Mouse (Mus musculus) neutrophil, adult 5-6 weeks (primary cell): ENCODE results near the gene Aoah. TPM values are rescaled to one million over a fixed set of nuclear protein-coding genes. Genes with fewer than 3 reads are reported as not detected.

Source experiments
- ATAC-seq: fragments of 151-379, 151-347 bp; 2 replicates; pipeline ENCODE4 v1.8.0; 2017; ENCODE audit warnings: mild to moderate bottlenecking, moderate TSS enrichment; ENCODE audit not compliant: insufficient number of reproducible peaks, poor library complexity, low FRiP score, severe bottlenecking; ENCODE audit errors: extremely low read depth
- total RNA-seq: library from RNA; stranded (forward); fragments of 200-1000 nt; gene quantifications from 2 replicates; pipeline ENCODE4 v1.2.3, GENCODE M21; 2017

The Aoah gene
- 4.2 and 4.5 TPM in 2 replicates for total RNA-seq

DNA sequence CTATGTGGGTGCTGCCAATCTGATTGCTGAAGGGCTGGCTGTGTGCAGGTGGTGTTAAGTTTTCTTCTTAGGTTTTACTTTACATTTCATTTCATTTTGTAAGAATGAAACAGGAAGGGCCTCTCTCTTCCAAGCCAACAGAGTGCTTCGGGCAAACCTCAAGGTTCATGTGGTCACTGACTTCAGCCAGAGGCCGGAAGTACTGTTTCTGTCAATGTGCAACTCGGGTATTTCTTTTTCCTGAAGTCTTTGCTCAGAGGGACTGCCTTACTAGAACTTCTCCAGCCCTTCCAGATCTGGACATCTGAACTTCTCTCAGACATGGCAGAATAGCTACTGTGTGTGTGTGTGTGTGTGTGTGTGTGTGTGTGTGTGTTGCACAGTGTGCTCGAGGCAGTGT, at the start of gene Aoah:
Gene Aoah, plus strand, starts transcription at position 213 of the 400 bp plus-strand sequence.
- ATAC-seq: no peak

DNA sequence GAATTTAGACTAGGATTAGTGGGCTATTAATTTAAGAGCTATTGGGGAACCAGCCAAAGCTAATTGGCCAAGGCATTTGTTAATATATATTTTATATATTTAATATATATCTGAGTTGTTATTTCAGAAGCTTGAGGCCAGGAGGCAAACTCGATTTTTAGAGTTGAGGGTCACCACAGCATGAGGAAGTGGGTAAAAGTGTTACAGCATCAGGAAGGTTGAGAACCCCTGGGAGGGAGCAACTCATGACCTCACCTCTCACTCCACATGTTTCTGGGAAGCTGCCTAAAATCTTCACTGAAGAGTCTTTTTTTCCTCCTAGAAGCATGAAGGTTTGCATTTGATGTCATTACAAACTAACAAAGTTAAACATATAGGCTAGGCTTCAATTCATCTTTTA, 39.1 kb upstream of the Aoah start:
- ATAC-seq: no peak

DNA sequence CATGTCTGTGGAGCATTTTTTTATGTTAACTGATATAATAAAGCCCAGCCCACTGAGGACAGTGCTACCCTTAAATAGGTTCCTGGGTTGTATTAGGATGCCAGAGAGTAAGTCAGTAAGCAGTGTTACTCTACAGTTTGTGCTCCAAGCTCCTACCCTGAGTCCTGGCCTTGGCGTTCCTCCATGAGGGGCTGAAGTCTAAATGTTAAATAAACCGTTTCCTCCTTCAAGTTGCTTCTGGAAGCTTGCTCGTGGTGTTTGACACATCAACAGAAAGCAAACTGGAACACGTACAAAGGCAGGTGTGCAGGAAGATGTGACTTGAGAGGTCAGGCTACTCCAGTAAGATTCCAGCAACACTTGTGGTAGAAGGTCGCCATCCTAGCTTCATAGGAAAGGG, 10.3 kb upstream of the Aoah start:
- ATAC-seq: no peak

DNA sequence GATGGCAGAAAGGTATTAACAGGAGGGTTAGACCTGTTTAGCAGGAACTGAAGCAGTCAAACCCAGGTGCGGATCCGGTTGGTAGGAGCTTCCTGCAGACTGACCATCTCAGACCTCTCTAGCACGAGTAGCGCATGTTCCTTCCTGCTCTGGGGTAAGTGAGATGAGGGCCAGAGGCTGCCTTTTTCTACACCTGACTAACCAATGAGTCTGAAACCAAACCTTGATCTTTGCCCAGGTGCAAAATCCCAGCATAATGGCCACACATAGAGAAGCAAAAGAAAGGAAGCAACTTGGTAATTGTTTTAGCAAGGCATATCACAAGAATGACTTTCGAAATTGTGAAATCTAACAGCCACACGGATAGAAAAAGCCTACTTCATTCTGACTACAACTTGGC, 9.9 kb upstream of the Aoah start:
- no peak for ATAC-seq

DNA sequence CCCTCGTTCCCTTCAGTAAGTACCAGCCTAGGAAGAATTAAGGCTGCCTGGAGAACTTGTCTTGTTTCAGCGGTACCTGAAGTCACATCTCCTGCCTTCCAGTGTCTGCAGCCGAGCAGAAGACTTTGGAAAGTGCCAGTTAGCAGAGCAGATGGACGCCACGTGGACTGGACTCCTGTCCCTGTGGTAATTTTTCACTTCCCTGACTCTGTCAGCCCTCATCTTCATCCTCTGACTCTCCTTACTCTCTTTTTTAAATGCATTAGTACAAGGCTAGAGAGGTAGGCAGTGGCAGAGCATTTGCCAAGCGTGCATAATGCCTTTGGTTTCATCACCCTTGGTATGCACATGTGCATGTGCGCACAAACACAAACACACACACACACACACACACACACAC, 8.0 kb upstream of the Aoah start:
- ATAC-seq: no peak

DNA sequence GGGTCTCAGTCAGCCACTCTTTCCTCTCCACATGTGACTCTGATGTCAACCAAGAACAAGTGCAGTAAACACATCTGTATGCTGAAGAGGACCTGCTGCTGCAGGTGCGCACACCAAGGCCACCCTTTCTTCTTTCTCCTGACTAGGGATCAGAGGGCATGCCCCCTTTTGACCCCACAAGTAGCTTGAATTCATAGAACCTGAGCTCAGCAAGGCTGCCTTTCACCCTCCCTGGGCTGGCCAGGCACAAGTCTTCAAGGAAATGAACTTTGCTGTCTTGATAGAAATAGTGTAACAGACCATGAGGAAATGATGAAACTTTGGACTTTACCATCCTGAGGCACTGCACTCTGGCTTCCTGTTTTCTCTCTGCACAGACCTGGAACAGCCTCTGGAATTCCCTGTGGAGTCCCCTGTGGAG, 7.1 kb upstream of the Aoah start:
- ATAC-seq: no peak

DNA sequence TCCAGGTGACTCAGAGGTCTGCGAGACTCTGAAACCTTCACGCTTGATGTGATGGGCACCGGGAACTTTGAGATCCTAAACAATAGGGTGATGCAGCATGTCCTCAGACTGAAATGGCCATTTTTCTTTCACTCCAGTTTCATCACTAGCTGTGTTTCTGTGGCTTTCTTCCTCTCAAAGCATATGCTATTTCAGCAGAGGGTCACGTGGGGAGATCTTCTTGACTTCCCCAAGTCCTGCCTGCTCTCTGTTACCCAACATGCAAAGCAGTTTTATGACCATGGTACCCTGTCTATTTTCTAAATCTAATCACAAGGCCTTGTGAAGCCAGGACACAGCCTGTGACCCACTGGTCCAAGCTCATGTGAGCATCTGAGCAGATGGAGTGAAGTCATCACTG, 6.0 kb upstream of the Aoah start:
- ATAC-seq: peak; percentile 45; the same call in 1 of the 2 replicates

DNA sequence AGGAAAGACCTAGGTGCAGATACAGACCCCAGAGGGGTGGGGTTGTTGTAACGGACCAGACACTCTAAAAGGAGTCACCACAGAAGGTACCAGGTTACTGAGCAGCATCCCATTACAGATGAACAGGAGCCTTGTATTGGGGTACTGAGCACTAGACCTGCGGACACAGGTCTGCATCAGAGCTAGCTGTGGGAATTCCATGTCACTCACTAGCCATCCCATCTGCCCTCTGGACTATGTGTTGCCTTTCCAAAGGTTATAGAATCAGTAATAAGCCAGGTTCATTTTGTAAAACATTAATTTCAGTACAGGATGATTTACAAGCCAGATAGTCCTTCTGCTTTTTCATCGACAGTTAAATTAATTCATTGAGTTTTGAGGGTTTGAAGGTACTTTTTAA, 2.7 kb downstream of the Aoah start:
- no peak for ATAC-seq

DNA sequence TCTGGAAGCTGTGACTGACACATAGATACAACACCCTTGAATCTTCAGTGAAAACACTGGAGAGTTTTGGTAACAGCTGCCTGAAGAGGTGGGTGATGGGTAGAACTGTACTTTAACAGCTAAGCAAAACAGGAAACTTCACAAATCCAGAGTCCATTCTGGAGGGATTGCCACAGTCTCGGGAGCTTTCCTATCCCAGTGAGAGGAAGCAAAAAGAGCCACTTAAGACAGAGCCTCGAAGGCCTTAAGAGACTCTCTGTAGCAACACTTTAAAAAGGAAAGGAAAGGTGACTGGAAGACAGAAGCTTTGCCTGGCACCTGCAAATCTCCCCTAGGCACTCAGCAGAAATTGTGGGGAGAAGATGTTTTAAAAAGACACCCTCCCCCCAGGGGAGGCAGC, 4.6 kb downstream of the Aoah start:
- ATAC-seq: no peak

DNA sequence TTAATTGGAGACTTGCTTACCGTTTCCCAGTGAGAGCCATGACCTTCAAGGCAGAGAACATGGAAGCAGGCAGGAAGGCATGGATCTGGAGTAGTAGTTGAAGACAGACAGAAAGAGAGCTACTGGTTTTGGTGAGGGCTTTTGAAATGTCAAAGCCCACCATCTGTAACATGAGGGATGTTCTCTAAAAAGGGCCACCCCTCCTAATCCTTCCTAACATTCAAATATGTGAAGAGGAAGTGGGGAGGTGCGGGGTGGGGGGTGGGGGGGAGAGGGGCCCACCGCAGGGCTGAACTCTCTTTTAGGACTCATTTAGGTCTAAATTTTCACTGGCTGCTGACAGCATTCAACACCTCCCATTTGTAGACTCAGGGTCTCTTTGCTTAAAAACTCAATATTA, 5.9 kb downstream of the Aoah start:
- no peak for ATAC-seq

DNA sequence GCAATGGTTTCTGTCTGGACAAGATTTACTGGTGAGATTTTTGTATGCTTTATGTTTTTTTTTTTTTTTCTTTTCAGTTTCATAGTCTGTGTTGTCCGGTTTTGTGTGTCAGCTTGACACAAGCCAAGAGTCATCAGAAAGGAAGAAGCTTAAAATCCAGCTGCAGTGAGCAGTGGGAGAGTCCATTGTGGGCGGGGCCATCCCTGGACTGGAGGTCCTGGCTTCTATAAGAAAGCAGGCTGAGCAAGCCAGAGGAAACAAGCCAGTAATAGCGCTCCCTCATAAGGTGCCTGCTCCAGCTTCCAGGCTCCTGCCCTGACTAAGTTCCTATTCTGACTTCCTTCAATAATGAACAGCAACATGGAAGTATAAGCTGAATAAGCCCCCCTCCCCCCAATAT, 6.7 kb downstream of the Aoah start:
- ATAC-seq: no peak

DNA sequence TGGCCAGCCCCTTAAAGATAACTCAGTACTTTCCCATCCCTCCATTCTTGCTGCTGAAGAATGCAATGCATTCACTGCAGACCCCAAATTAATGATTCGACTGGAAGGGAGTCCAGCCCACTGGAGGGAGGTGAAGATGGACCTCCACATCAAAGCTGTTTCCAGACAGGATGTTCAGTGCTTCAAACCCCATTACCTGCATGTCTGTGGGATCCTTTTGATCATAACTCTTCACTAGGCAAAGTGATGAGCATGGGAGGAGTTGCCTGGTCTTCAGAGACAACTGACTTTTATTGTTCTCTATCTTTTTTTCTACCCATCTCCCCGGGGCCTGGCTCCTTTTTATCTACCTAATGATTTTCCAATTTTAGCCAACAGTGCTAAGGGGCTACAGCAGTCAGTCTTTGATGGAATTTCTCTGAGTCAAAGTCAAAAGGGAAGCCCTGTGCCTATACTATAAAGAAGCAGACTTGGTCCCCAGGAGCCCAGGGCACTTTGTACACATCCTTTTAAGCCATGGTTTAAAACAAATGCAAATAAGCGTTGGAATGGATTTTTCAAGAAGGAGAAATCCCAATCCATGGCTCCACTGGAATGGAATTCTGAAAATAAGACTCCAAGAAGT, 18.0 kb downstream of the Aoah start:
- no peak for ATAC-seq

DNA sequence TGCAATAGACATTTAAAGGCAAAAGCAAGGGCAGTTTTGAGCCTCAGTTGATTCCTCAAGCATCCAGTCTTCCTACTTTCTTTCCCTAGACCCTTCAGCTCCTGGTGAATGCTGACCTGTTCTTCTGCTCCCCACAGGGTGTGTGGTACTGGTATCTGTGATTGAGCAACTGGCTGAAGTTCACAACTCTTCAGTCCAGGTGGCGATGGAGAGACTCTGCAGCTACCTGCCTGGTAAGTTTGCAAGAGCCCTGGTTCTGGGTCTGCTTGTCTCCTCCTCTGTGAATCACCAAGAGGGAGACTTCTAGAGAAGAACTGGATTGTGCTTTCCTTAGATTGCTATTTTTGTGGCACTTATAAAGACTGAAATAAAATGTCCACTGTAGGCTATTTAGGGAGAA, 22.5 kb downstream of the Aoah start:
- no peak for ATAC-seq

DNA sequence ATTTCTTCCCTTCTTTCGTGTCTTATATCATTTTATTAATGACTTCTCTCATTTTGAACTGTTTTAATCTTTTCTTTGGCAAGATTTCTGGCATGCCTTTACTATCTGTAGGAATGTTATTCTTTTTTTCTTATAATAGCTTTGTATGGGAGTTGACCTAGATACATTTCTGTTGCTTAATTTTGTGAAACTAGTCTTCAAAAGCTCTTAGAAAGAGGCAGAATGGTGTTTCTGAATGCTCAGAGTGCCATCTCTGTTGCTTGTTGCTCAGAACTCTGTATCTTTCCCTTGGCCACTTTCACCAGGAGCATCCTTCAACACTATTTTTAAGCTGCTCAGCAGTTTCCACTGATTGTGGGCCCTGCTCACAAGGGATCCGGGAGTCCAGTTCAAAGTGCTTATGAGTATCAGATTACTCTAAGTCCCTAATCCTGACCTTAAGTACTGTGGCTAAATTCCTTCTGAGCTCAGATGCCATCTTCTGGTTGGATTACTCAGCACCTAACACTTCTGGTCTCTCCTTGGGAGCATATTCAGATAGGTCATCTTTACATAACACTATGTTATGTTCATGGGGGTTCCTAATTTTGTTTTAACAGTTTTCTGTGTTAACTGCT, 26.9 kb downstream of the Aoah start:
- no peak for ATAC-seq

DNA sequence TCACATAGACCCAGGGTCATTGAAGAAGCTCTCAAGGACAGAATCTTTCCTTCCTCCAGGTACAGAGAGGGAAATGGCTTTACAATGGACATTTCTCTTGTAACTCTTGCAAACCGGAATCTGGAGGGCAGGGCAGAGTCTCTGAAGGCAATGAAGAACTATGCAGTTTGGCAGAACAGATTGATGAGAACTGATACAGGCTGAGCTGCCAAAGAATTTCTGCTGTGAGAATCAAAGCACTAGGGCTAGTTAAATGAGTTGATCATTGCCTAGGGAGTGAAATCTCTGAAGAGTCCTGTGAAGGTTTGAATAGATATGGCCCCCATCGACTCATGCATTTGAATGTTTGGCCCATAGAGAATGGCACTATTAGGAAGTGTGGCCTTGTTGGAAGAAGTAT, 34.8 kb downstream of the Aoah start:
- ATAC-seq: no peak

DNA sequence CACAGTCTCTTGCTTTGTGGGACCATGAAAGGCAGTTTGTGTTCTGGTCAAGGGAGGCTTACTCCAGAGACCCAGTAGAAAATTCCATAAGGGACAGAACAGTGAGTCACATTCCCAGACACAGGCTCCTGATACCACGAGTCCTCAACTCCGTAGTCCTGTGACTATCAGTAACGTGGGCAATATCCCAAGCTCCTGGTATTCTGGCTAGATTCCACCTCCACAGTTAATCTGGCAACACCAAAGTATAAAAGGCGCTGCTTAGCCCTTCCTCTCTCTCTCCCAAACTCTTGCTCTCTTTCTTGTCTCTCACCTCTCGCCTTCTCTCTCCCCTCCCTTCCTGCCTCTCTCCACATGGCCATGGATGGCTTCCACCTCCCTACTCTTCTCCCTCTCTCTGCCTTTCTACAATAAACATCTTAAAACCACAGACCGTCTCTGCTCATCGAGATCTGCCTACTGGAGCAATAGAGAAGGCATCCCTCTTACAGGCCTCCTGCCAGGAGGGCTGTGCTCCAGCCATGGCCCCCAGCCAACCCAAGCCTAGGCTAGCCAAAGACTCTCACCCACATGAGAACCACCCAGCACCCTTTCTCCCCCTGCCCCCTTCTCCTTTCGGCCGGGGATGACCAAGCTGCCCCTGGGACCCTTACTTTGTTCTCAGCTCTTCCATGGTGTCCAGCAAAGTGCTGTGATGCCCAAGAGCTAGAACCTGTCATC, 35.4 kb downstream of the Aoah start:
- no peak for ATAC-seq

DNA sequence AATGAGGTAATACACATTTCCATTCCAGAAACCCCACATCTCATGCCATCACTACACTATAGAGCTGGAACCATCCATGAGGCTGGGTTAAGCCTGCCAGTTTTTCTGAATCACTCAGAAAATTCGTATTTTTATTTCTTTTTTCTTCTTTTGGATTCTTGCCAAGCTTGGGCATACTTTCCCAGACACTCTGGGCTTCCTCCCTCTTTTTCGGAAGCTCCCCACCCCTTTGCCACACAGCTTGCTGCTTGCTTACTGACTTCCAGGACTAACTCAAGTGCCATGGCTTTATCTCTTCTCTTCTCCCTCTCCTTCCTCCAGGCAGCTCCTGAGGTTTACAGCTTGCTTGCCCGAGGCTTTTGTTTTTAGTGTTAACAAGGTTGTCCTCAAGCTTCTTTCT, 62.0 kb downstream of the Aoah start:
- ATAC-seq: no peak

DNA sequence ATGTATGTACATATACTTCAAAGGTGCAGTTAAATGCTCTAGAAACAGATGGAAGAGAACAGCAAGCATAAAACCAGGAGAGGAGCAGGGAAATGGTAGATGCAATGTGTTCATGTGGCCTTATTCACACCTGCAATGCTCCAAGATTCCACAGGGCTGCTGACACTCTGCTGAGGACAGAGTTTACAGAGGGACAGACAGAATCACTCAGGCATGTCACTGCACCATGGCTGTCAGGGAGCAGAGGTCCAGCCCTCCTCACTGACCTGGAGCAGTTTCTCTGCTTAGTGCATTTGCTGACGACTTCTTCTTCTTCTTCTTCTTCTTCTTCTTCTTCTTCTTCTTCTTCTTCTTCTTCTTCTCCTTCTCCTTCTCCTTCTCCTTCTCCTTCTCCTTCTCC, 105.5 kb downstream of the Aoah start:
- no peak for ATAC-seq

DNA sequence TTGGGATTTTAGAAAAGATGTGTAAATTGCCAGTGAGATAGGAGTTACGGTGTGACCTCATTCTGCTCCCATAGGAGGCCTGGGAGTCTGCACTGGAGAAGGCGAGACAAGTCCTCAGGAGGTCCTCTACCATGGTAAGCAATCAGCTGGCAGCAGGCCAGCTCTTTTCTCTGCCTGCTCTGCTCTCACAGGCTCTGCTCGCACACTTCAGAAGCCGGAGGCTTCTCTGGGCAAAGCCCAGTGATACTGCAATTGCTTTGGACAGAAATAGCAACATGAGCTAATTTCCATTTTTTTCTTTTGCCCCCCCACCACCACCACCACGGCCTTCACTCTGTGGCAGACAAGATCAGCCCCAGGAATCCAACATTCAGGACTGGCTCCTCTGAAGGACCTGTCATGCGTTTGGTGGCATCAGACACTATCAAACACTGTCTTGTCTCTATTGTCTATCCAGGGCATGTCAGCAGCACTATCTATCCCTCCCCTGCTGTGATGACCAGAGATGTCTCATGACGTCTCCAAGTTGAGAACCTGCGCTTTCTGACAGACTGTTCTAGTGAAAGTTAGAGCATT, 106.6 kb downstream of the Aoah start:
- no peak for ATAC-seq

DNA sequence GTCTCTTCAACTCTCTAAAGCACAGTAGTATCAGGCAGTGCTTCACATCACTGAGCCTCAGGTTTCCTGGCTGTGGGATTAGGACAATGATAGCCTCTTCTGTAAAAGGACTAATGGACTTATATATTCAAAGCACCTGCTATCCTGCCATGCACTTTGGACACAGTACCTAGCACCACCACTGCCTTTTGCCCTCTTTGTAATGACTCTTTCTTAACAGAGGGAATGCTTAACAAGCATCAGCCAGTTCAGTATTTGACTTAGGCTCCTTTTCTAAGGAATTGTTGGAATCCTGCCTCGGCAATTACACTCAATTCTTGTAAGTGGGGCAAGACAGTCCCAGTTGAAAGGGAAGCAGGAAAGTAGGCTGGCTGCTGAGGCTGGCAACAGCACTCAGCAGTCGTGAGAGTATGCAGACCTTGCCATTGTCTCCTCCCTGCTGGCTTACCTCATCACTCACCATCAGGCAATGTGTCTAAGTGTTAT, 107.1 kb downstream of the Aoah start:
- ATAC-seq: no peak
